Mouse (Mus musculus) liver, embryonic 14.5 days (tissue): ENCODE results near the gene D130040H23Rik.

Experiments used
- CTCF ChIP-seq: IDR thresholded peaks from 2 replicates; pipeline ENCODE4 v1.5.1; 2016; ENCODE audit warnings: antibody characterized with exemption, low read depth, control low read depth
- EP300 ChIP-seq: IDR thresholded peaks from 2 replicates; pipeline ENCODE4 v1.6.1; 2016; ENCODE audit warnings: antibody characterized with exemption, low read depth

DNA sequence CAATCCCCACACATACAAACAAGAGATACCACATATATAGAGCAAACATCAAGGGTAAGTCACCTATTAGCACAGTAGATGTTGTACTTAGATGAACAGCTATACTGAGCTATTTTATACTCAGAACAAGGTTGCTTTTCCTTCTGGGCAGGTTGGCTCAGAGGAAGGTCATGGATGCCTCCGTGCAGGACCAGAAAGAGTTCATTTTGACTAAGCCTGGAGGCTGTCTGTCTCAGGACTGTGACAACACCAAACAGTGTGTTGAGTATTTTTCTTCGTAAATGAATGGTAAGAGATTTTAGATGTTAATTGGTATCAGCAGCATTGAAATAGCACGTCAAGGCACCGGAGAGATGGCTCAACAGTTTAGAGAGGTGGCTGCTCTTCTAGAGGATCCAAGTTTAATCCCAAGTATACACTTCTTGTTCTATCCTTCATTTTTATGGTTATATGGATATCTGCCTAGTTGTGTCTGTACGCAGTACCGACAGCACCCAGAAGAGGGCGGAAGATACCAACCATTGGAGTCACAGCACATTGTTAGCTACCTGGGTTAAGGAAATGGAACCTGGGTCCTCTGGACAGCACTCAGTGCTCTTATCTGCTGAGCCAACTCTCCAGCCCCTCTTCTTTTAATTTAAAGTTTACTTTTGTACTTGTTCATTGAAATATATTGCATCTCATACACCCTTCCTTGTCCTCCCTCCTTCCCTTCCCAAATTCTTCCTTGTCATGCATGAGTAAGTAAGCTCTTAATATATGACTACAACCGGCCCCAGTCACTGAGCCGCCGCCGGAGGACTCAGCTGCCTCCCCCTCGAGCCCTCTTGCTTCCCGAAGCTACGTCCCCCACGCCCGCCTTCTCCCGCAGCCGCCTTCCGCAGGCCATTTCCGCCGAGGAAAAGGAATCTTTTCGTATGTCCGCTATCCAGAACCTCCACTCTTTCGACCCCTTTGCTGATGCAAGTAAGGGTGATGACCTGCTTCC lies 57.7 kb downstream of the D130040H23Rik start:
- TF ChIP-seq EP300 (no peak), CTCF (peak; percentile 72)
